22 mouse cellular contexts compared by ENCODE assay signal in the genomic region with DNA sequence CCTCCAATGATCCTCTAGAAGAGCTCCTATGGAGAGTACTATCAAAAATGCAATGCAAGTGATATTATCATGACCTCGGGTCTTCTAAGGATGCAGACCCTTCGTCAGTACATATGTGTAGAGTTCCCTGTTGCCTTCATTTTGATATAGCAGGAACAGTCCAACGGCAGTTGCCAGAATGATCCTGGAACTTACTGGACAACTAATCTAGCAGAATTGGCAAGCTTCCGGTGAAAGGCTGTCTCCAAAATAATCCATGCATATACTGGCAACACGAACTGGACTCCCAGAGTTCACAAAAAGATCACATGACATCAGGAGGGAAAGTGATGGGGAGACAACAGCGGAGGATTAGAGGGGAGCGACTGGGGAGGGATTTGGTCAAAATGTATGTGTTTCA.
DNase-seq lines count a peak whose midpoint lies in the region; ATAC-seq lines count a peak whose summit lies in the region.
"Had no signal": no experiment of that assay in that cellular context is flagged by ENCODE, and none has a peak within 500 bp of the region (broad histone marks: within the 10 kb centered on the region; RNA-seq: fewer than 3 reads in every experiment).

No protein-coding gene starts in this region.

- H3K27ac ChIP-seq in kidney, embryonic 15.5 days = 0 out of 2 replicates have a peak overlapping the region, but pooled peaks have one; percentile 39
- H3K27ac ChIP-seq: forebrain, embryonic 13.5 days; forebrain, embryonic 15.5 days had no signal

- H3K4me3 ChIP-seq in kidney, embryonic 15.5 days (replicated peaks) = no peak overlapping the region
- H3K4me3 ChIP-seq: forebrain, embryonic 13.5 days; forebrain, embryonic 15.5 days had no signal

- peak; percentile 51 to 54 for DNase-seq in cerebellum, postnatal 10 days
- no peak for DNase-seq in cerebellum, adult 18-20 months
- DNase-seq in heart, postnatal 10 days = peak; percentile 4 to 8
- no peak for DNase-seq in heart, adult 8-10 months (ENCODE audit: low spot score)
- no peak for DNase-seq in kidney, adult 8-10 months
- DNase-seq in urinary bladder, postnatal 36 days (ENCODE audit: low spot score in 2 of 2) = no peak
- DNase-seq: adrenal gland, adult 8-10 months; adrenal gland, postnatal 14 days; adrenal gland, postnatal 36 days; B cell, adult 2 months; cerebellum, adult 11-12 months; cerebellum, adult 8-10 months; cerebellum, adult 9-11 months; cerebellum, postnatal 25 days; forebrain, postnatal 0 days had no signal

- no peak overlapping the region for H3K9ac ChIP-seq in kidney, embryonic 15.5 days
- H3K9ac ChIP-seq: forebrain, embryonic 13.5 days; forebrain, embryonic 15.5 days; forebrain, postnatal 0 days had no signal

- no peaks in the 10 kb centered on the region for H3K36me3 ChIP-seq in kidney, embryonic 15.5 days
- H3K36me3 ChIP-seq: forebrain, embryonic 15.5 days; G1E had no signal

- H3K9me3 ChIP-seq in kidney, embryonic 15.5 days (replicated peaks) = no peaks in the 10 kb centered on the region
- H3K9me3 ChIP-seq: forebrain, embryonic 13.5 days; forebrain, embryonic 15.5 days had no signal

- WGBS in kidney, embryonic 15.5 days = 85% methylated on average over 7 of the region's 7 CpGs

- ATAC-seq in kidney, embryonic 15.5 days (replicated peaks; ENCODE audit: low FRiP score) = no peak
- ATAC-seq: activated CD4-positive, CD25-positive, alpha-beta regulatory T cell, adult 4 months; CD4-positive, CD25-positive, alpha-beta regulatory T cell, adult 4 months; forebrain, embryonic 13.5 days; forebrain, embryonic 15.5 days; forebrain, postnatal 0 days; Patski had no signal

- H3K4me1 ChIP-seq in kidney, embryonic 15.5 days = peaks cover 10% of the 10 kb centered on the region
- H3K4me1 ChIP-seq: forebrain, embryonic 13.5 days; forebrain, embryonic 15.5 days had no signal

- intact Hi-C loops in heart, postnatal 10 days (cut with DNase I) = no loop called here

- no peaks in the 10 kb centered on the region for H3K27me3 ChIP-seq in kidney, embryonic 15.5 days
- H3K27me3 ChIP-seq: forebrain, embryonic 15.5 days; Patski had no signal

- H3K4me2 ChIP-seq in kidney, embryonic 15.5 days = no peak overlapping the region
- H3K4me2 ChIP-seq: forebrain, embryonic 13.5 days; forebrain, embryonic 15.5 days had no signal

Comparison
In these comparisons a context has a peak if more than half of its experiments do, and no peak if none do; other contexts are left out.
1. DNase-seq: peak in cerebellum, postnatal 10 days (2 of 2) and heart, postnatal 10 days (2 of 2); none in cerebellum, adult 18-20 months (0 of 2), heart, adult 8-10 months (single experiment), kidney, adult 8-10 months (0 of 2) and urinary bladder, postnatal 36 days (0 of 2).